Mouse (Mus musculus) erythroblast, adult 5-6 weeks (primary cell): ENCODE measurements around the gene Arrb1. TPM values are rescaled to one million over a fixed set of nuclear protein-coding genes. Genes with fewer than 3 reads are reported as not detected.
A peak's percentile ranks its signal among the peaks of the same experiment; 100 is the strongest.

Experiments used
- ATAC-seq: replicated peaks from 2 replicates; pipeline ENCODE4 v1.8.0; 2016; ENCODE audit warnings: moderate number of reproducible peaks, mild to moderate bottlenecking, moderate TSS enrichment, inconsistent platforms; ENCODE audit not compliant: poor library complexity, low FRiP score, severe bottlenecking
- total RNA-seq, 2 experiments: library from RNA; stranded (forward) in 1 of 2; stranded (reverse) in 1 of 2; fragments of 150-400 nt in 1 of 2; fragments of 200-764, 138-1000 nt in 1 of 2; gene quantifications; 2 replicates each; pipeline versions ENCODE4 v1.2.3 to v1.2.4; 2015 to 2017; ENCODE audit warnings: low replicate concordance in 2 of 2

The Arrb1 gene
- total RNA-seq, 2 experiments from 2014 or later: 185 to 742 TPM

GRCm38 (mm10) chr7:99618860-99619259 lies 83.6 kb downstream of the Arrb1 start:
- ATAC-seq: no peak

DNA sequence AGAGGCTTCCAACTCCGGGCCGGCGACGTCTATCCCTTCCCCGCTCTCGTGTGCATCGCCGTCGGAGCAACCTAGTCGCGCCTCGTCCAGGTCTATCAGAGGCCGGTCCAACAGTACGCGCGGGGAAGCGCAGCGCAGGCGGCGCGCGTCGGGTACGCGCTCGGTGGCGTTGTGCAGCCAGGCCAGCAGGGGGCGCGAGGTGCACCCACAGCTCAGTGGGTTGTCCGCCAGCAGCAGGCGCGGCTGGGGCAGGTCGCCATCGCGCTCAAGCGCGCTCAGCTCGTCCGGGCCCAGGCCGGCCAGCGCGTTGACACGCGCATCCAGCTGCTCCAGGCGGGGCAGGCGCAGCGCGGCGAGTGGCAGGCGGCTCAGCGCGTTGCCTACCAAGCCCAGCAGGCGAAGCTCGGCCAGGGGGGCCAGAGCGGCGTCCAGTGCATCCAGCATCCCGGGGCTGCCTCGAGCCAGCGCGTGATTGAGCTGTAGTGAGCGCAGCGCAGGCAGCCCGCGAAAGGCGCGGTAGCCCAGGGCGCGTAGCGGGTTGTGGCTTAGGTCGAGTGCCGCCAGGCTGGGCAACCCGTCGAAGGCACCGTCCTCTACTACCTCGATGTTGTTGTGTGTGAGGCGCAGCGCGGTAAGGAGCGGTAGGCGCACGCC lies 90.6 kb downstream of the Arrb1 start:
- peak; percentile 88 for ATAC-seq

DNA sequence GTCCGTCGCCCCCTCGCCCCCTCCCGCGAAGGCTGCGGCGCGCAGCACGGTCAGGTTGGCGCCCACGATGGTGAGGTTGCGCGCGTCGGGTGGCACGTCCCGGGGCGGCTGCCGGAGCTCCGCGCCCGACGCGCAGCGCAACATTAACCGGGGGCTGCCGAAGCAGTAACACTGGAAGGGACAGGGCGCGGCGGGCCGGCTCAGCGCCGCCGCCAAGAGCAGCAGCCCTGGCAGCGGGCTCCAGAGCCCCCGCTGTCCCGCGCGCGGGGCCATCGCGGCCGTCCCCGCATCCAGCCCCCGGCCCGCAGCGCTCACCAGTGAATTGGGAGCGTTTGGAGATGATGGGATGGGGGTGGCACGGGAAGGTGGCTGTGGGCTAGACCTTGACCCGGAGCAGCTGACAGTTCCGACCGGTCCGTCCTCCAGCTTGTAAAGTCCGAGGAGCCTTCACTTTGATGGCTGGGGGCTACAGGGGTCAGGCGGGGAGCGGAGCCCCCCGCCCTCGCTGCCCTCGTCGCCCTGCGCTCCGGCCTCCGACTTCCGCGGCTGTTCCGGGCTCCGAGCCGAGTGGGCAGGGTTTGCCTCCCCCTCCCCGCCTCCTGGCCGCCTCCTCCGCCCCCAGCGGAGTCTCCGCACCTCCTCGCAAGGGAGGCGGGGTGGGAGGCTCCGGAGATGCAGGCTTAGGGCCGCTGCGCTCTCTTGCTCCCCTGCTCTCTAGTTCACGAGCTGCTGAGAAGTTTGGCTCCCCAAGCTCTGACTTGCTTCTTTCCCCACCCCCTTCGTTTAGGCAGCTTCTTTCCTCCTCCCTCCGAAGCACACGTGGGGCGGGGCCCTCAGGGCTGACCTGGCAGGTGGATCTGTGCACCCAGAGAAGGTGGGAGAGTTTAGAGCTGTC lies 91.4 kb downstream of the Arrb1 start, which contains the start of gene Tpbgl:
Gene Tpbgl, minus strand, starts transcription at position 728 of the 895 bp plus-strand sequence.
- ATAC-seq: no peak

DNA sequence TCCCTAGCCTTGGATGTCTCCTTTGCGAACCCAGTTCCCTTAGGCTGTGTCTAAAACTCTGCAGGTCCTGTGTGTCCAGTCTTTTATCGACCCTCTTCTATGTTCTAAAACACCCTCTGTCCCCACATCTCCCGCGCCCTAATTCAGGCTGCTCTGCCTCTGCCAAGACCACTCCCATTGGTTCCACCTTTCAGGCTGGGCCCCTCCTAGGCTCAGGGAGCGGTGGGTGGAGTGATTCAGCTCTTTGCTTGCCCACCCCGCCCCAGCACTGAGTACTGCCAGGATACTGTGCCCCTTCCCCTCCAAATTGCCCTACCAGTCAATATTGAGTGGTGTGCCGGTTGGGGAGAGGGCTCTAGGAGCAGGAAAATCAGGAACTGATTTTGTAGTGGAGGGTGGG lies 92.1 kb downstream of the Arrb1 start:
- no peak for ATAC-seq

- ATAC-seq: no peak
Observed at GRCm38 (mm10) chr7:99632286-99632685, 97.0 kb downstream of the Arrb1 start.

- no peak for ATAC-seq
Observed at GRCm38 (mm10) chr7:99633966-99634665, 98.8 kb downstream of the Arrb1 start.

- no peak for ATAC-seq
Observed at GRCm38 (mm10) chr7:99641245-99641644, 106.0 kb downstream of the Arrb1 start.

- no peak for ATAC-seq
Observed at GRCm38 (mm10) chr7:99642078-99642477, 106.8 kb downstream of the Arrb1 start.

GRCm38 (mm10) chr7:99644701-99645100 lies 109.4 kb downstream of the Arrb1 start:
- no peak for ATAC-seq

DNA sequence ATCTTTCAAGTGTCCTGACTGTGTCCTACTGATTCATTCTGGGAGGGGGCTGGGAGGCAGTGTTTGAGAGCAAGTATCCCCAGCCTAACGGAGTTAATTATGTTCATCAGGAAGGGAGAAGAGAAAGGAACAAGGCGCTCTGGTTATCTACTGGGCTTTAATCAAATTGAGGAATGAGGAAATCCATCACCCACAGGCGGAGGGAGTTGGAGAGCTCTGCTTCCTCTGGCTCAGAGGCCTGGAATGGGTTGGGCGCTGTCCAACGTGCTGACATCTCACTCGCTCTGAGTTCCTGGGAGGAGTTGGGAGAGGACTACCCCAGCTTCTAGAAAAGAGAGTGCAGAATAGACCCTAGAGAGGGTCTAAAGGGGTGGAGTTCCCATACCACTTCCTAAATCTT lies 113.4 kb downstream of the Arrb1 start:
- no peak for ATAC-seq

GRCm38 (mm10) chr7:99649585-99649984 lies 114.3 kb downstream of the Arrb1 start:
- ATAC-seq: no peak

DNA sequence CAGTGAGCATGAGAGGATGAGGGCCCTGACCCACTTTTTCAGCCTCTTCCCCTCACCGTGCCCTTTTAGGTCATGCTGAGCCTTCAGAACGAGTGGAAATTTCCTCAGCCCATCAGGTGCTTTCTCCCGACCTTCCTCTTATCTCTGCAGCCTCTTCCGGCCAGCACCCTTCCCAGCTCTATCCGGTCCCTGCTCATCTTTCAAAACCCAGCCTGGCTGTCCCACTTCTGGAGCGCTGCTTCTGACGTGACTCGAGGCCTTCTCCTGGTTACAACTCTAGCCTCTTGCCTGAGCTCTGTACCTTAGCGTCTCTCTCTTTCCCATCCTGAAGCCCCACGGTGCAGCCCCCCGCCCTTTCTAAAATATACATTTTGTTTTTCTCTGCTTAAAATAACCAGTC lies 119.0 kb downstream of the Arrb1 start:
- no peak for ATAC-seq

Other genes with a start within 250 kb of the Arrb1 start
- not detected in 2 replicates for gene Serpinh1, start 182.2 kb upstream of the Arrb1 start, total RNA-seq (2015; ENCODE audit: low replicate concordance)
- gene Serpinh1, start 182.2 kb upstream of the Arrb1 start, total RNA-seq (2017; ENCODE audit: low replicate concordance): 0.09 and 2.4 TPM in 2 replicates
- gene Gdpd5, start 154.1 kb upstream of the Arrb1 start, total RNA-seq (2015; ENCODE audit: low replicate concordance): not detected in 2 replicates
- 0.28 TPM in 1 of 2 replicates, not detected in the other for gene Gdpd5, start 154.1 kb upstream of the Arrb1 start, total RNA-seq (2017; ENCODE audit: low replicate concordance)
- gene Klhl35, start 69.5 kb upstream of the Arrb1 start, total RNA-seq (2015; ENCODE audit: low replicate concordance): 1.9 TPM in 1 of 2 replicates, not detected in the other
- gene Klhl35, start 69.5 kb upstream of the Arrb1 start, total RNA-seq (2017; ENCODE audit: low replicate concordance): not detected in 2 replicates
- gene Rps3, start 51.7 kb upstream of the Arrb1 start, total RNA-seq (2015; ENCODE audit: low replicate concordance): 292 and 308 TPM in 2 replicates
- 237 and 436 TPM in 2 replicates for gene Rps3, start 51.7 kb upstream of the Arrb1 start, total RNA-seq (2017; ENCODE audit: low replicate concordance)
- not detected in 2 replicates for gene Tpbgl, start 91.6 kb downstream of the Arrb1 start, total RNA-seq (2015; ENCODE audit: low replicate concordance)
- not detected in 2 replicates for gene Tpbgl, start 91.6 kb downstream of the Arrb1 start, total RNA-seq (2017; ENCODE audit: low replicate concordance)
- 2.3 and 3.3 TPM in 2 replicates for gene Slco2b1, start 175.9 kb downstream of the Arrb1 start, total RNA-seq (2015; ENCODE audit: low replicate concordance)
- gene Slco2b1, start 175.9 kb downstream of the Arrb1 start, total RNA-seq (2017; ENCODE audit: low replicate concordance): 1.3 and 4.6 TPM in 2 replicates
- gene Olfr520, start 194.8 kb downstream of the Arrb1 start, total RNA-seq (2015; ENCODE audit: low replicate concordance): not detected in 2 replicates
- not detected in 2 replicates for gene Olfr520, start 194.8 kb downstream of the Arrb1 start, total RNA-seq (2017; ENCODE audit: low replicate concordance)
- gene Olfr521, start 228.0 kb downstream of the Arrb1 start, total RNA-seq (2015; ENCODE audit: low replicate concordance): not detected in 2 replicates
- not detected in 2 replicates for gene Olfr521, start 228.0 kb downstream of the Arrb1 start, total RNA-seq (2017; ENCODE audit: low replicate concordance)